Mouse (Mus musculus): ENCODE data around the gene Tesk1. TPM values are rescaled to one million over a fixed set of nuclear protein-coding genes. Genes with fewer than 3 reads are reported as not detected.

Tesk1 gene
- polyA plus RNA-seq, 1 experiment = 77.0 TPM

DNA sequence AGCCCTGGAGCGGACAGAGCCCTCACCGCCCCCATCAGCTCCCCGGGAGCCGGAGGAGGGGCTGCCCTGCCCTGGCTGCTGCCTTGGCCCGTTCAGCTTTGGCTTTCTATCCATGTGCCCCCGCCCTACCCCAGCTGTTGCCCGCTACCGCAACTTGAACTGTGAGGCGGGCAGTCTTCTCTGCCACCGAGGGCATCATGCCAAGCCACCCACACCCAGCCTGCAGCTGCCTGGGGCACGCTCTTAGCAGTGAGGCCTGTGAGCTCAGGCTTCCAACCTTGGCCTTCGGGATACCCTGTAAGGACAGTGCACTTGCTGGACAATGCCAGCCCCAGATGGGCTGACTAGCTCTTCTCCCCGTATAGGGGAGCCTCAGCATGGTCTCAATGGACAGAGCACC lies 5.5 kb downstream of the Tesk1 start:
- TF ChIP-seq CTCF (IDR thresholded peaks at IDR 0.05; ENCODE audit: extremely low read depth, insufficient read depth, low read length) (no peak), POLR2A (IDR thresholded peaks at IDR 0.05; ENCODE audit: extremely low read depth, insufficient read depth, low read length) (no peak)

GRCm38 (mm10) chr4:43448554-43448953 lies 6.8 kb downstream of the Tesk1 start:
- Histone ChIP-seq H3K4me1 (ENCODE audit: control insufficient read depth, insufficient read depth, low read length) (no peaks in the 10 kb centered on the region), H3K27ac (ENCODE audit: insufficient read depth, low read length) (no peak overlapping the region), H3K4me3 (ENCODE audit: insufficient read depth, low read length) (no peak overlapping the region)
- TF ChIP-seq POLR2A (IDR thresholded peaks at IDR 0.05; ENCODE audit: extremely low read depth, insufficient read depth, low read length) = no peak
- no peak for TF ChIP-seq CTCF (IDR thresholded peaks at IDR 0.05; ENCODE audit: extremely low read depth, insufficient read depth, low read length)

More for the DNA sequence above, 5.5 kb downstream of the Tesk1 start:
- no peak overlapping the region for H3K4me3 ChIP-seq (ENCODE audit: insufficient read depth, low read length)
- no peaks in the 10 kb centered on the region for H3K4me1 ChIP-seq (ENCODE audit: control insufficient read depth, insufficient read depth, low read length)
- no peak overlapping the region for H3K27ac ChIP-seq (ENCODE audit: insufficient read depth, low read length)

- TF ChIP-seq CTCF (IDR thresholded peaks at IDR 0.05; ENCODE audit: extremely low read depth, insufficient read depth, low read length) (no peak), POLR2A (IDR thresholded peaks at IDR 0.05; ENCODE audit: extremely low read depth, insufficient read depth, low read length) (no peak)
- Histone ChIP-seq H3K4me1 (ENCODE audit: control insufficient read depth, insufficient read depth, low read length) (no peaks in the 10 kb centered on the region), H3K4me3 (ENCODE audit: insufficient read depth, low read length) (no peak overlapping the region), H3K27ac (ENCODE audit: insufficient read depth, low read length) (no peak overlapping the region)
Measured at GRCm38 (mm10) chr4:43452315-43452714, 10.6 kb downstream of the Tesk1 start.

DNA sequence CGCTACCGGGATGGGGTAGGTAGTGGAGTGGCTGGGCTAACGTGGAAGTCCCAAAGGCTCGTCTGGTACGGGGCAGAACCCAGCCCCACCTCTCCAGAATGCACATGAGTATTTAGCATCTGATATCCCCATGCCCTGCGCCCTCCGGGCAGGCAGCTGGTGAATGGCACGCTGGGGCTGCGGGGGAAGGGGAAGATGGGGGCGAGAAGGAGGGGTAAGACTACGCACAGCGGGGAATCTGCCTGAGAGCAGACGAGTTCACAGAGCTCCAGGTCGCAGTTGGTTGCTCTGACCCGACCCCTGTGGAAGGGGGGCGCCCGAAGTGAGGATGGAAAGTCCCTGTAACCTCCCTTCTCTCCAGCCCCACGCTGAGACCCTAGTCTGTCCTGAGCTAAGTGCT lies 11.7 kb downstream of the Tesk1 start:
- H3K4me1 ChIP-seq (ENCODE audit: control insufficient read depth, insufficient read depth, low read length) = no peaks in the 10 kb centered on the region
- no peak overlapping the region for H3K27ac ChIP-seq (ENCODE audit: insufficient read depth, low read length)
- no peak overlapping the region for H3K4me3 ChIP-seq (ENCODE audit: insufficient read depth, low read length)
- TF ChIP-seq POLR2A (IDR thresholded peaks at IDR 0.05; ENCODE audit: extremely low read depth, insufficient read depth, low read length) (no peak), CTCF (IDR thresholded peaks at IDR 0.05; ENCODE audit: extremely low read depth, insufficient read depth, low read length) (no peak)

DNA sequence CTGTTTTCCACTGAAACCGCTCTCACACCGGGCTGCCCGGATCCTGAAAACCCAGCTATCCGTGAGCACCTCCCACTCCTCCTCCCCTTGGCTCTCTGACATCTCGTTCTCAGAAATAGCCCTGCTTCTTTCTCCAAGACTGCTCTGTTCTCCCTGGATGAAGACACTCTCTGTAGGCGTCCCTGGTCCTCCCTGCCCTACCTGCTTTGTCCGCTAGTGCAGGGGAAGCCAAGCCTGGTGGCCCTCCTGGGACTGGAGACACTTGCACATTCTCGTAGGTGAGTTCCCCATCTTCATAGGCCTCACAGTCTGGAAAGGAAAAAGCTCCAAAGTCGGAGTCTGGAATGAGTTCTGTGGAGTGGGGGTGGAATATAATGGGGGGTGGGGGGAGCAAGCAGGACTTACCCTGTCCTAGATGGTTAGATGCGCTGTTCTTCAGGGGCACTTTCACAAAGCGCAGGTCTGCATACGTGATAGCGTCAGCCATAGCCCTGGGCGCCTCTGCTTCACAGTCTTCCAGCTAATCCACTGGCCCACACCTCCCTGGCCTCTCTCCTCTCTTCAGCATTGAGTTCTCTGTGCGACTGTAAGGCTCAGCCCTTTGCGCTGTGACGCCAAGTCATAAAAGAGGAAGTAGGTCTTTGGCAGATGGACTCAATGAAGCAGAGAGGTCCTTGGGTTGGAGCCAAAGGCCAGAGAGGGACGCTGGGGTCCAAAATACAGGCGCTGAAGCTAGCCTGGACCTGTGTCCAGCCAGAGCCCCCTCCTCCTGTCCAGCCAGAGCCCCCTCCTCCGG lies 12.5 kb downstream of the Tesk1 start, which contains the start of gene Cd72:
Gene Cd72 (minus strand): TSS at position 588 of the 796 bp plus-strand sequence.
- no peaks in the 10 kb centered on the region for H3K4me1 ChIP-seq (ENCODE audit: control insufficient read depth, insufficient read depth, low read length)
- TF ChIP-seq CTCF (IDR thresholded peaks at IDR 0.05; ENCODE audit: extremely low read depth, insufficient read depth, low read length) (no peak), POLR2A (IDR thresholded peaks at IDR 0.05; ENCODE audit: extremely low read depth, insufficient read depth, low read length) (no peak)
- no peak within 1 kb of the TSS for H3K4me3 ChIP-seq (ENCODE audit: insufficient read depth, low read length)
- H3K27ac ChIP-seq (ENCODE audit: insufficient read depth, low read length) = no peak within 1 kb of the TSS

DNA sequence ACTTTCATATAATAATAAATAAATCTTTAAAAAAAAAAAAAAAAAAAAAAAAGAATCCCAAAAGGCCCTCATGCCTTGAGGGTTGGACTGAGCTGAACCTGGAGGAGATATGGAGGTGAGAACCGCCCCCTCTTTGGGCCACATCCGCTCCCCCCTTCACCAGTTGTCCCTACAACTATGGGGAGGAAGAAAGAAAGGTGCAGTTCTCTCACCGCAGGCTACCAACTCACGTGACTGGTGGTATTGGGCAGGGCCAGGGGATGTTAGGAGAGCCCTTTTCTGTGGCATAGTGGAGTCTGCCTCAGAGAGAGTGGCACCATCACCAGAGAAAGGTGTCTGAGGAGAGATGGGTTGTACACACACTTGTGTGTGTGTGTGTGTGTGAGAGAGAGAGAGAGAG lies 14.7 kb downstream of the Tesk1 start:
- Histone ChIP-seq H3K4me3 (ENCODE audit: insufficient read depth, low read length) (no peak overlapping the region), H3K27ac (ENCODE audit: insufficient read depth, low read length) (no peak overlapping the region), H3K4me1 (ENCODE audit: control insufficient read depth, insufficient read depth, low read length) (no peaks in the 10 kb centered on the region)
- TF ChIP-seq POLR2A (IDR thresholded peaks at IDR 0.05; ENCODE audit: extremely low read depth, insufficient read depth, low read length) (no peak), CTCF (IDR thresholded peaks at IDR 0.05; ENCODE audit: extremely low read depth, insufficient read depth, low read length) (no peak)

DNA sequence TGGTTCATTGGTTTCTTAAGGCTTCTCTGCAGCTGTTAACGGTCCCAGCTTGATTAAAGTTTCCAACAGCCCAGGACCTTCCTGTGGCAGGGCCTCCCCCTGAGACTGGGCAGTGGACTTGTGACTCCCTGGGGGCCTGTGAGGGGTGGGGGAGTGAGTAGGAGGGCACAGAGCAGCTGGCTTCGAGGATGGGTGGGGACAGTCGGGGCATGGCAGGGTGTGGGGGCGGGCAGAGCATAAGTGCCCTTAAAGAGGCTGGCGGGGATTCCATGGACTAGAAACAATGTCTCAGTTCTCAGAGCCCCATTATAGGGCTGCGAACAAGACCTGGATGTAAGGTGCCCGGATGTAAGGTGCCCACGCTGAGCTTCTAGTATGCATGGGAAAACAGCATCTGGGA lies 15.4 kb downstream of the Tesk1 start:
- TF ChIP-seq POLR2A (IDR thresholded peaks at IDR 0.05; ENCODE audit: extremely low read depth, insufficient read depth, low read length) (no peak), CTCF (IDR thresholded peaks at IDR 0.05; ENCODE audit: extremely low read depth, insufficient read depth, low read length) (no peak)
- H3K4me1 ChIP-seq (ENCODE audit: control insufficient read depth, insufficient read depth, low read length) = no peaks in the 10 kb centered on the region
- no peak overlapping the region for H3K27ac ChIP-seq (ENCODE audit: insufficient read depth, low read length)
- H3K4me3 ChIP-seq (ENCODE audit: insufficient read depth, low read length) = no peak overlapping the region

DNA sequence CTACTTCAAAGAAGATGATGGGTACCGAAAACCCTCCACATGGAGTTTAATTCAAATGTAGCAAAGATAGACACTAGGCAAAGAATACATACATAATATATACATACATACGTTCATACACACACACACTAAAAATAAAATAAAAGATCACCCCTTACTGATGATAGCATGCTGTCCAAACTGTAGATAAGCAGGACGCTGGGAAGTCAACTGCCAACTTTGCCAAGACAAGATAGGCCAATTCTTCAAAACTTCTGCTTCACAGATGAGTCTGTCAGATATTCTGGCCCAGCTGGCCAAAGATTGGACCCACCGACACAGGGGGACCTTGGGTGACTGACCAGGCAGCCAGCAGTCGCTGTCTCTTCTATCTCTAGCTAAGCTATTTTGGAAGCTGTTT lies 21.4 kb downstream of the Tesk1 start:
- Histone ChIP-seq H3K27ac (ENCODE audit: insufficient read depth, low read length) (no peak overlapping the region), H3K4me1 (ENCODE audit: control insufficient read depth, insufficient read depth, low read length) (no peaks in the 10 kb centered on the region)
- no peak for TF ChIP-seq POLR2A (IDR thresholded peaks at IDR 0.05; ENCODE audit: extremely low read depth, insufficient read depth, low read length)
- no peak for TF ChIP-seq CTCF (IDR thresholded peaks at IDR 0.05; ENCODE audit: extremely low read depth, insufficient read depth, low read length)

GRCm38 (mm10) chr4:43465935-43466334 lies 24.2 kb downstream of the Tesk1 start:
- H3K4me3 ChIP-seq (ENCODE audit: insufficient read depth, low read length) = no peak overlapping the region
- no peak for TF ChIP-seq CTCF (IDR thresholded peaks at IDR 0.05; ENCODE audit: extremely low read depth, insufficient read depth, low read length)
- TF ChIP-seq POLR2A (IDR thresholded peaks at IDR 0.05; ENCODE audit: extremely low read depth, insufficient read depth, low read length) = no peak
- no peak overlapping the region for H3K27ac ChIP-seq (ENCODE audit: insufficient read depth, low read length)
- no peaks in the 10 kb centered on the region for H3K4me1 ChIP-seq (ENCODE audit: control insufficient read depth, insufficient read depth, low read length)

More for the DNA sequence above, 21.4 kb downstream of the Tesk1 start:
- no peak overlapping the region for H3K4me3 ChIP-seq (ENCODE audit: insufficient read depth, low read length)

DNA sequence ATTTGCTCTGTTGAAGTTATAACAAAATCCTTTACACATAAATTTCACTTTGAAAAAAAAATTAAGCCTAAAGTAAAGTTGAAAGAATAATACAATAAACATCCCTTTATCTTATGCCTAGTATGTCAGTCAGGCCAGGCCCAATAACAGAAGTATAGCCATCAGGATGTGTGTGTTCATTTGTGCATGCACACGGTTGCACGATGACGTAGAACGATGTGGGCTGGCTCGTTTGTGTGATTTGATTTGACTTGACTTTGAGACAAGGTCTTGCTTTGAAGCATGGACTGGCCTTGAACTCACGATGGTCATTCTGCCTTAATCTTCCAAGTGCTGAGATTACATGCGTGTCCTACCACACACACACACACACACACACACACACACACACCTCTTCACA lies 25.1 kb downstream of the Tesk1 start:
- Histone ChIP-seq H3K4me3 (ENCODE audit: insufficient read depth, low read length) (no peak overlapping the region), H3K4me1 (ENCODE audit: control insufficient read depth, insufficient read depth, low read length) (no peaks in the 10 kb centered on the region)
- TF ChIP-seq POLR2A (IDR thresholded peaks at IDR 0.05; ENCODE audit: extremely low read depth, insufficient read depth, low read length) = no peak

More for the DNA sequence above, 25.1 kb downstream of the Tesk1 start:
- no peak overlapping the region for H3K27ac ChIP-seq (ENCODE audit: insufficient read depth, low read length)
